In genomic region chr8:94821381-94821780, GRCm38 (mm10) we compare ENCODE assay signal across 34 mouse cellular contexts. TPM values are rescaled to one million over a fixed set of nuclear protein-coding genes. Genes with fewer than 3 reads are reported as not detected.
"Had no signal": no experiment of that assay in that cellular context is flagged by ENCODE, and none has a peak within 500 bp of the region (broad histone marks: within the 10 kb centered on the region; RNA-seq: fewer than 3 reads in every experiment).

No protein-coding gene starts in this region.

- H3K4me3 ChIP-seq: embryonic facial prominence, embryonic 10.5 days; embryonic facial prominence, embryonic 12.5 days; embryonic facial prominence, embryonic 13.5 days; embryonic facial prominence, embryonic 15.5 days; erythroblast, embryonic 14.5 days; forebrain, embryonic 10.5 days; forebrain, embryonic 12.5 days; forebrain, embryonic 13.5 days; forebrain, embryonic 15.5 days; gastrocnemius, adult 2 months had no signal

- H3K9ac ChIP-seq: embryonic facial prominence, embryonic 12.5 days; embryonic facial prominence, embryonic 13.5 days; embryonic facial prominence, embryonic 15.5 days; forebrain, embryonic 12.5 days; forebrain, embryonic 13.5 days; forebrain, embryonic 15.5 days; forebrain, postnatal 0 days had no signal

- ATAC-seq: forebrain, embryonic 13.5 days; forebrain, embryonic 14.5 days; forebrain, embryonic 15.5 days; forebrain, embryonic 16.5 days; forebrain, postnatal 0 days had no signal

- H3K27me3 ChIP-seq: embryonic facial prominence, embryonic 12.5 days; embryonic facial prominence, embryonic 13.5 days; embryonic facial prominence, embryonic 15.5 days; forebrain, embryonic 12.5 days; forebrain, embryonic 13.5 days; forebrain, embryonic 15.5 days had no signal

- H3K9me3 ChIP-seq: embryonic facial prominence, embryonic 10.5 days; embryonic facial prominence, embryonic 12.5 days; embryonic facial prominence, embryonic 13.5 days; embryonic facial prominence, embryonic 15.5 days; forebrain, embryonic 10.5 days; forebrain, embryonic 12.5 days; forebrain, embryonic 13.5 days; forebrain, embryonic 15.5 days had no signal

- H3K27ac ChIP-seq: embryonic facial prominence, embryonic 10.5 days; embryonic facial prominence, embryonic 12.5 days; embryonic facial prominence, embryonic 13.5 days; embryonic facial prominence, embryonic 15.5 days; forebrain, embryonic 10.5 days; forebrain, embryonic 12.5 days; forebrain, embryonic 13.5 days; forebrain, embryonic 15.5 days; gastrocnemius, adult 2 months had no signal

- DNase-seq: cerebellum, adult 2 months; cerebellum, adult 8-10 months; cerebellum, adult 9-10 months; cerebellum, adult 9-11 months; cerebellum, postnatal 10 days; cerebellum, postnatal 14 days; cerebellum, postnatal 25 days; cerebellum, postnatal 36 days; embryo, embryonic 11 days; forebrain, postnatal 0 days; gastrocnemius, postnatal 10 days; gastrocnemius, postnatal 14 days; gastrocnemius, postnatal 25 days; gastrocnemius, postnatal 36 days; heart, adult 11 months; heart, adult 18-20 months had no signal

- H3K4me1 ChIP-seq: embryonic facial prominence, embryonic 12.5 days; embryonic facial prominence, embryonic 13.5 days; forebrain, embryonic 12.5 days; forebrain, embryonic 13.5 days; forebrain, embryonic 15.5 days had no signal

- H3K4me2 ChIP-seq: embryonic facial prominence, embryonic 12.5 days; embryonic facial prominence, embryonic 13.5 days; embryonic facial prominence, embryonic 15.5 days; forebrain, embryonic 12.5 days; forebrain, embryonic 13.5 days; forebrain, embryonic 15.5 days had no signal

RNA-seq across cellular contexts. Expression of gene Ccl17, which starts 11.1 kb away (rescaled TPM):
- total RNA-seq: forebrain, postnatal 0 days; gastrocnemius, adult 18-20 months; gastrocnemius, adult 2 months; gastrocnemius, postnatal 10 days; gastrocnemius, postnatal 14 days; gastrocnemius, postnatal 25 days; gastrocnemius, postnatal 36 days; gastrocnemius, postnatal 4 days; granulocyte monocyte progenitor cell, adult 5-6 weeks had no signal
- polyA plus RNA-seq: embryonic facial prominence, embryonic 10.5 days; embryonic facial prominence, embryonic 11.5 days; embryonic facial prominence, embryonic 12.5 days; embryonic facial prominence, embryonic 13.5 days; embryonic facial prominence, embryonic 15.5 days; erythroblast, embryonic 14.5 days; forebrain, embryonic 10.5 days; forebrain, embryonic 11.5 days; forebrain, embryonic 13.5 days had no signal

RNA-seq across cellular contexts. Expression of gene Cx3cl1, which starts 49.6 kb away (rescaled TPM):
- total RNA-seq: common myeloid progenitor, adult 5-6 weeks had no signal
